Mouse (Mus musculus): ENCODE results near the gene Med13l.

Gene Med13l

DNA sequence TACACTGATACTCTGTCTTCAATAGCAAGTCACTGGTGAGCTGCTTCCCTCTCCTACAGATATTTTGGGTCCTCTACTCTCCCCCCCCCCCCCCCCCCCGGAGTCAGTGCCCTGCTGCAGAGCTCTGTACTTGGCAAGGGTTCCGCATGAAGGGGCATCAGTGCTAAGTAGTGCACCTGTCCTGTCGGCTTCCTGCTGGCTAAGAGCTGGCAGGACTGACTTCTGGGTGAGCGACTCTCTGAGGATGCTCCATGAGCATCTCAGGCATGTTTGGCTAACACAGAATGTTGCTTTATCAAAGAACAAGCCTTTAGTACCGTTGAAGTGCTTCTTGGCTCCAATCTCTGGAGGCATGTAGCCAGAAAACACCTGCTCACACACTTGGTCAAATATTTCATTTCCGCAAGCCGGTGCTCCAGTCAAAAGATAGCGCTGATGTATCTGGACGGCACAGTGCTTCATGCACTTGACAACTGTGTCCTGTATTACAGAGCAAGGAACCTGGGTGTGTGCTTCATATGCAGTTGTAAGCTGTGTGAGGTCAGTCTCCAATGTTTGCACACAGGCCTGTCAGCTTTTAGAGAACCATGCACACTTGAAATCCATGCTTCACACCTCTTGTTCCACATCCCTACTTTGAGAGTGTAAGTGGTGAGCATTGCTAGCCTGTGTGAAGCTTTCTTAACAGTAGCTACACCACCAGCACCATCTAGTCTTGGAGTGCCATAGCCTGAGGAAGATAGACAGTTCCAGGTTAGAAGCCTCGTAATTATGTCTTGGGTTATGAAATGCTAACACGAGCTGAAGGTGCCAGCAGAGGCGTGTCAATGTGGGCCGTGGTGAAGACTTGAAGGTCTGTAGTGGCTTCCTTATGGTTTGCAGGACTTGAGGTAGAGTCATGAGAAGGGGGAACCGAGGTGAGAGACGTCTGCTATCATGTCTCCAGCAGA, 128.7 kb downstream of the Med13l start:
- DNase-seq (ENCODE audit: extremely low read depth, low read depth, low spot score) = peak; percentile 59

DNA sequence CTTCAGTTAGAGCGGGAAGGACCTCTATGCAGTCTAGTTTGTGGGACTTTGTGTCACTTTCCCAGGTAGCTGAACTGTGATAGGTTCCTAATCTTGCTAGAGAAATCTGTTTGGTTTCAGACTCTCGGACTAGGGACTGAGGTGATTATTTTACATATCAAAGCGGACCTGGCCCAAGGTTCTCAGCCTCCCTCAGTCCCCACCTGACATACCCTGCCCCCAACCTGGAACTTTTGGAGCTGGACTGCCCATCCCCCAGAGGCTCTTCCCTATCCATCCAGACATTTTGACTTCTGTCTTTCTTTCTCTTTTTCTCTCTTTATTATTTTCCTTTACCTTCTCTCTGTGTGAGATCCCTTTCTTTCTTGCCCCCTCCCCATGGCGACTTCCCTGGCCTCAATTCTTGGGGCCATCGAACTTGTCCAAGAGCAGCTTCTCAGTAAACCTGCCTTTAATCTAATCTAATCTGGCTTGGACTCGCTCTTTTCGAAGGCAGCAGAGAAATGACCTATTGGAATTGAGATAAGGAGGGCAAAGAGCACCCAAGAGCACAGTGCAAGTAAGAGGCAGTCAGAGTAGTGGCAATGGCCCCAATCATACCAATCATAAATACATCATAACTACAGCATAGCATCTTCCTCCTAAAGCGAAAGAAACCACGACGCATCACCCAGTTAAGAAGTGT, 130.7 kb downstream of the Med13l start:
- no peak for DNase-seq (ENCODE audit: extremely low read depth, low read depth, low spot score)

DNA sequence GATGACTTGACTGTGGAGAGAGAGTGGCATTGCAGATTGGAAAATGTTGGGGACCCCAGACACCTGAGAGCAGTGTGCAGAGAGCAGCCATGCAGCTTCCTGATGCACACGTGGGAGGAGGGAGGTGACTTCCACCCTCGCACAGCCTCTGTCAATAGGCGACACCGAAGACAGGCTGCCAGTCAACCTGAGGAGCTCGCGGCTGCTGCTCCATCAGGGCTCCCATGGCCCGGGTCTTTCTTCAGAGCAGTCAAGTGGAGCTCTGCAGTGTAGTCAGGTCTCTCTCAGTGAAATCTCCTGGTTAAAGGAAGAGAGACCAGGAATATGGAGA, 131.2 kb downstream of the Med13l start:
- DNase-seq (ENCODE audit: extremely low read depth, low read depth, low spot score) = no peak

DNA sequence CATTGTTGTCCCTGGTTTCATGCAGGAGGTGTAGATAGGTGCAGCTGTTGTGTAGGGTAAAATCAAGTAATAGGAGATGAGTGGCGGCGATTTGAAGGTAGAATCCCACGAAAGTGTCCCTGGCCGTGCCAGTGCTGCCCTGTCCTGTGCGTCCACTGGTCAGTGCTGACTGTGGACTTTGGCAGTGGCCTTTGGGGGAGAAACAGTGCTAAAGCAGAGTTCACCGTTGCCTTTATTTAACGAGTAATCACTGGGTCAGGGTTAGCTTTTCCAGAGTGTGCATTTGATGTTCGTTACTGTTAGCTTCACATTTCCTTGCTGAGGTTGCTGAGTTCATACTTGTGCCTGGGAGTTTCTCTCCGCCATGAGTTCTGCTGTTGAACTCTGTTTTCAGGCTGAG, 133.5 kb downstream of the Med13l start:
- no peak for DNase-seq (ENCODE audit: extremely low read depth, low read depth, low spot score)

DNA sequence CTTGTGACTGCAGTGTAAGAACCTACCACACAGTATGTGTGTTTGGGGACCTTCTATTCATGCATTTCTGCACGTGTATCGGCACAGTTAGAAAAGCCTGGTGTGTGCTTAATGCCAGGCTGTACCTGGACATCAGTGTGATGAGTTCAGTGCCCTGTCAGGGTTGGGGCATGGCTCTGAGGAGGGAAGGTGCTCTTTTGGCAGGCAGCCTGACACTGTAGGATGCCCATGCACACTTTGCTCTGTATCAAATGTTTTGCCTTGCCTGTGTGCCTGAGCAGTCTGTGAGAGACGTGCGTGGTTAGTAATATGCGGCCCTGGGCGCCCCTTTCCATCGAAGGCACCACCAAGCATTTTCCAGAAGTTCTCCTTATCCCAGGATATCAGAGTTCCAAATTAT, 136.6 kb downstream of the Med13l start:
- no peak for DNase-seq (ENCODE audit: extremely low read depth, low read depth, low spot score)

DNA sequence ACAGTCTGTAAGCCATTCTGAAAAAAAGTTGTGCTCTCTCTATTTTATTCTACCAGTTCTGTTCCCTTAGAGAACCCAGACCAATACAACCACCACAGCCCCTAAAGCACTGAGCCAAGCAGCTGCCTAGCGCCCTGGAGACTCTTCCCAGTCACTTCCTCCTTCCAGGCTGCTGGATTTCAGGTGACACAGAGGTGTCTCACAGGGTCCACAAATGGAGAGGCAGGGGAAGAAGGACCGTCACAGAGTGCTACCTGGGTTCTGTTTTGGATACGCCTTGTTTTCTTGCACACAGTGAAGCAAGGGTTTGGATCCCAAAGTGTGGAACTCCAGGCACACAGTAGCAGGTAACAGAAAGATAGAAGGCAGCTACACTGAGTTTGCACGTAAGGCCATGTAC, 140.5 kb downstream of the Med13l start:
- DNase-seq (ENCODE audit: extremely low read depth, low read depth, low spot score) = no peak

DNA sequence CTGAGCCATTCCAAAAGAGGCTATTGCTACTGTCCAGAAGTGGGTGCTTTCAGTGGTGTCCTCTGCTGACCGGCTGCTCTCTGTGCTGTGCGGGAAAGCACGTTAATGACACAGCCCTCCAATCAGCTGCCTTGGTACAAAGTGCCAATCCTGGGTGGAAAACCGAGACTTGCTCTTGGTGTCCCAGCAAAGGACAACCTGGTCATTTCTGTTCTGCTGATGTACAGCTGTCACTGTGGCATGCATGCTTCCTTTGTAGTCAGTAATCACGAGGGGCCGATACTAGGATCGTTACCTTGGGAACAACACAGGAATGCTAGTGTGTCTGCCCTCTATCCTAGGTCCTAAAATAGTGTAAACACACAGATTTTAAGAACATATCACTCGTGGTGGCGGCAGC, 142.2 kb downstream of the Med13l start:
- DNase-seq (ENCODE audit: extremely low read depth, low read depth, low spot score) = no peak

DNA sequence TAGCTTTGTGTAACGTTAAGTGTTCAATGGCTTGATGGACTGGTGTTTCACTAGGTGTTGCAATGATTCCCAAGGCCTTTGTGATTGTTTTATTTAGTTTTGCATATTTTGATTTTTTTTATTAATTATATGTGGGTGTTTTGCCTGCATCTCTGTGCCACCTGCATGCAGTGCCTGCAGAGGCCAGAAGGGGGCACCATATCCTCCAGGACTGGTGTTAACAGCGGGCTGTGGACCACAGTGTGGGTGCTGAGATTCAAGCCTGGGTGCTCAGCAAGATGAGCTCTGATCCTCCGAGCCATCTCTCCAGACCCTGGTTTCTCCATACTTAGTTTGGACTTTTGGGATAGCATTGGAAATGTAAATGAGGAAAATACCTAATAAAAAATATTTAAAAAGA, 143.7 kb downstream of the Med13l start:
- no peak for DNase-seq (ENCODE audit: extremely low read depth, low read depth, low spot score)

DNA sequence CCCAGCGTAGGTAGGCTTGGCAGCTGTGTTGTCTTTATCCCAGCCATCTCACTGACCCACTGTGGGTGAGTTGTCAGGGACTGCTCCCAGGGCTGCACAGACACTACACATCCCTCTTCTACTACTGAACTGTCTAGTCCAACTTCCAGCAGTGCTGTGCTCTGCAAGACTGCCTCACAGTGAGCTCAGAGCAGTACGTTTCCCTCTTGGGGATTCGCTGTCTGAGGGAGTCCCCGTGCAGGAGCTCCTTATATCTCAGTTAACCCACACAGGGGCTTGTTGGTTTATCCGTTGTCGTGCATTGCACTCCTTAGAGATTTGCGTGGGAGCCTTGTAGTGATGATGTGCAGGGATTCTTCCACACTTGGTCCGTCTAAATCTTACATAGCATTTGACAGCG, 144.5 kb downstream of the Med13l start:
- DNase-seq (ENCODE audit: extremely low read depth, low read depth, low spot score) = no peak

DNA sequence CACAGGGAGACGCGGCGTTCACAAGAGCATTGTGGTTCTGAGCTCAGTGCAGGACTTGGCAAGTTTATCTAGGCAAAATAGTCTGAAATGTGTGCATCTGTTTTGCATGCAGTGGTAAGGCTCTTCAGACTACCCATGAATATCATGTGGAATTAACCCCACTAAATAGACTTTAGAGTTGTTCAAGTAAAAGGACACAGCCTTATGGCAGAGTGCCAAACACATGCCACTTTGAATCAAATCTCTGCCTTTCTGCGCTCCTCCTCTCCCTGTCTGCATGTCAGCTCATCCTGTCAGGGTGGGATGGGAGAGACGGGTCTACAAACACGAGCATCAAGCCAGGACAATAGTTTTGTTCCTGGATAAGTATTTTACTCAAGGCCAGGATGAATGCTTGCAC, 145.5 kb downstream of the Med13l start:
- DNase-seq (ENCODE audit: extremely low read depth, low read depth, low spot score) = no peak

DNA sequence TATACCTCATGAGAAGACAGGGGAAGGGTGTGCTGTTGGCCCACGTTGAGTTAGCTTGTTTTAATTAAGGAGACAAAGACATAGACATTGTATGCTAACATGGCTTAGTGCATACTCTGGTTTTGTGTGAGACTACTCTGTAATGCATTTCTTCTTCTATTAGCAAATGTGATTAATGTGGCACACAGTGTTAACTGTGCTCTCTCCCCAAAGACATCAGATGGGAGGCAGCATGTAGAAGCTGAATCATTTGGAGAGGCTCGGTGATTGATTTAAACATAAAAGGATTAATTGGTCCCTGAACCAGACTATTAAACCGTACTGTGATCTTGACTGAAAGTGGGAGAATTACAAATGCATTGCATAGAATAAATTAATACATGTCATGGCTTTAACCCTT, 145.9 kb downstream of the Med13l start:
- DNase-seq (ENCODE audit: extremely low read depth, low read depth, low spot score) = no peak

DNA sequence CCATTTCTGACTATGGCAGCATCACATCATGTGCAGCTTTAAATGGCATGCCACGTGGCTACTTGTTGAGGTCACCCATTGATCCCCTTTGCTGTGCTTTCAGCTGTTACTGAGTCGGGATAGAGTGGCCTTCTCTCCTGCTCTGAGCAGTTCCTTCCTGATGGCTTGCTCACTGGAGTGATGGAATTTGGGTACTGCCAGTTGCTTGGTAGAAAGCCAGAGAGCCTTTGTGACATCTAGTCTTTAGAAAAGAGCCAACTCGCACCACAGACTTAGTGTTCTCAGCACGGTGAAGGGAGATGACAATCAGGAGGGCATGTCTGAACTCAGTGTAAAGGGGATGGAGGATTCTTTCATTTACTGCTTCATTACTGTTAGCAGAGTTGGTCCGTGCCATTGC, 147.0 kb downstream of the Med13l start:
- no peak for DNase-seq (ENCODE audit: extremely low read depth, low read depth, low spot score)

DNA sequence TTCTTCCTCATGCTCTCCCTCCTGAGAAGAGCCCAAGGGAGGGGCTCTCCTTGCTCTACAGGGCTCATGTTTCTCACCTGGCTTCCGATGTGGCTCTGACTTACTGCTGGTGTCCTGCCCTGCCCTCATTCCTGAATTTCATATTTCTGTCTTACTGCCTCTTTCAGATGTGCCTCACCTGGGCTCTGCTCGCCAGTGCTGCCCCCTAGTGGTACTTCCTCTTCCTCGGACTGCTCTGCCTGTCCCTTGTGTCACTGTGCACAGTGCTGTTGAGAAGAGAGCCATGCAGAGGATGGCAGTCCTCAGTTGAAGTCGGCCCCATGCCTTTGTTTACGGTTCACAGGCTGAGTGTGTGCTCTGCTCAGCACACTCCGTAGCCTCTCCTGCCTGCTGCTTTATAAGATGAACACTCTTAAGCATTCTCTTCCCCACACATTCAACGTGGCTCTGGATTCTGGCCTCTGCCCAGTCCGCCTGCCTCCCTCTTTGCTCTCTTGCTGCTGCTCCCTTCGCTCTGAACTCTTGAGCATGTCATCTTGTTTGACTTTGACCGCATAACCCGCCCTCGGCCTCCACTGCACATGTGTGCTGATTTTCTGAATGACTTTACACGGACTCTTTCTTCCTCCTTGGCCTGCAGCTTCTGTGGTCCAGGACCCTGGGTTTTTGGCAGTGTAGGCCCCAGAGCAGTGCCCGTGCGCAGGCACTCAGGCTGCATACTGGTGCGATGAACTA, 147.9 kb downstream of the Med13l start:
- DNase-seq (ENCODE audit: extremely low read depth, low read depth, low spot score) = no peak

DNA sequence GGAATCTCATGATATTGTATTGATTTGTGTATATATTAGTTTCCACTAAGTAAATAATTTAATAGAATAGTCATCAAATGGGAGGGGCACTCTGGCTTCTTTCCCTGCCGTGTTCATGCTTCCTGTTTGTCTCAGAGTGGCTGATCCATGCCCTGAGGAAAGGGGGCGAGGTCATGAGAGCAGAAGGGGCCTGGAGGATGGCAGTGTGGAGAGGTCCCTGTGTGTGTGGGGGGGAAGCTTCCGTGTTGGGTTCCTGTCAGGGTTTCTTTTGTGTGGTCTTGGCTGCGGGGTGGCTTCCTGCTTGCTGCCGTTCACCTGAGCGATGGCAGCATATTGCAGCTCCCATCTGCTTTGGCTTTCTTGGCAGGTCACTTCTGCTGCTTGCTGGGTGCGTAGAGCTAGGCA, 149.4 kb downstream of the Med13l start:
- DNase-seq (ENCODE audit: extremely low read depth, low read depth, low spot score) = no peak

DNA sequence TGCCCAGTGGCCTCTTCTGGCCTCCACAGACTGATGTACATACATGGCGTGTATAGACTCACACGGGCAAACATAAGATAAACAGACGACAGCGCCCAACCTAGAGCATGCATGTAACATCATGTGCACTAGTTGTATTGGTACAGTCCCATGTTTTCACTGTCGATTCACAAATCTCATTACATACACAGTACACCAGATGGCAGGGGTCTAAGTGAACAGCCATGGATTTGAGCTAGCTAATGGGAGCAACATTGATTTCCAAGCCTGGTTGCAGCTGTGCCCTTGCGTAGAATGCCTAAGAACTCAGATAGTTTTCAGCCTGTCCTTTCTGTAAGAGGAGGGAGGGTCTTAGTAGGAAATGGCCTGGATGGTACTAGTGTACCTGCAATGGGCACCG, 155.0 kb downstream of the Med13l start:
- DNase-seq (ENCODE audit: extremely low read depth, low read depth, low spot score) = no peak

DNA sequence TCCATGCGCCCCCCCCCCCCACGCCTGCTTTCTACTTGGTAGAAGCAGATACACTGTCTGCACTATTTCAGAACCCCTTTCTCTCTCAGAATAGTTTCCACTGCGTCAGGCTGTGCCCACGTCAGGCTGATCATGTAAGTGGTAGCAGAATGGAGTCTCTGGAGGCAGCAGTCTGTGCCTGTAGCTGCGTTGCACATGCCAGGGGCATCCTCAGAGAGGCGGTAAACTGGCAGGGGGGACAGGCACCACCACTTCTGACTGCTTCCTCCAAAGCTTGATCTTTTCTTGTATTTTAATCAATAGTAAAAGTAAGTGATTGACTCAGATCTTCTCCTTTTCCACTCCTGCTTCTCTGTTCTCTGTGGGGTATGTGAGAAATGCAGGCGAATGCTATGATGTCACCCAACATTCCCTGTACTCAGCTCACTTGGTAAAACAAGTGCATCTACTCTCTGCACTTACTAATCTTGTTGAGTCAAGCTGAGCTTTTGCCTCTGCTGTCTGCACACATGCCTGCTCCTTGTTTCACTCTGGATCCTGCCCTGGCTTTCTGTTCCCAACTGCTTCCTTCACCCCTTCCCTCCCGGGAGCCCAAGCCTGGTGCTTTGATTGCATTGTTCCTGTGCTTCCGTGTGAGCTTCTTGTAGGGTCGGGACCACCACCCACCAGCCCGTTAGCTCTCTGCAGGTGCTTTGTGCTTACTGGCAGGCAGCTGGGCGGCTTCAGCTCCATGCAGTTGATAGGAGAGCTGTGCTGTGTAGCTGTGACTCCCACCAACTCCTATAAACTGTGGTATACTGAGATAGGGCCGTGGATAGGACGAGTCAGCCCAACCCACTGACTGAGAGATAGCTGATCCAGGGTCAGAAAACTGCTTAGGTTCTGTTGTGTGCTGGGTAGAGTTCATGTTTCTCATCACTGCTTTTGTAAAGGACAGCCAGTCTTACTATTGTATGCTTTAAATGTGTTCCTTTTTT, 156.1 kb downstream of the Med13l start:
- no peak for DNase-seq (ENCODE audit: extremely low read depth, low read depth, low spot score)

DNA sequence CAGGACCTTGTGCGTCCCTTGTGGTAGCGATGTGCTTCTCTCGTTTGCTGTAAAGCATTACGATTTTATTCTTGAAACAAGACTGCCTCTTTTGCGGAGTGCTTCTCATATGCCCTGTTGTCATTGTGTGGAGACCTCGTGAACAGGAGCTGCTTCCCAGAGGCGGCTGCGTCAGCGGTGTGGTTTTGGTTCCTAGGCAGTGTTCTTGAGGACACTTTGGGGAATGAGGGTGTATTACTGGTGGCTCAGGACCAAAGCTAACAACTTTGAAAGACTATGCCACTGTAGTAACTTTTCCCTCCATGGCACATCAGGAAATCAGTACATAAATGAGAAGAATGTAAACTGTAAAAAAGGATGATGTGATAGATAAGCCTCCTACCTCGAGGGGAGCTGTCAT, 157.0 kb downstream of the Med13l start:
- no peak for DNase-seq (ENCODE audit: extremely low read depth, low read depth, low spot score)

DNA sequence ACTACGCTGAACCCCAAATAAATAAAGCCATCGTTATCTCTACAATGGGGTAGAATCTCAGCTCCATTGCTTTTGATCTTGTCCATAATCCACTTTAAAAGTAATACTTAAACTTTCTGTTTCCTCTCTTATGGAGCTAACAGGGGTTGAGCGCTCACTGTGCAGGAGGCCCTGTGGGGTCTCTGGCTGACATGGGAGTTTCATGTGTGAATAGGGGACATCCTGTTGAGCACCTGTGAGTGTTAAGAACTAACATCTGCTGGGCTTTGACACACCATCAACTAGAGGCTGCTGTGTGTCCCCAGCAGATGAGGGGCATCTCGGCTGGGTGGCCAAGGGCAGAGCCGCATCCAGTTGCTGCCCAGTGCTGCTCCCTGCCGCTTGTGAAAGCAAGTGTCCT, 157.6 kb downstream of the Med13l start:
- no peak for DNase-seq (ENCODE audit: extremely low read depth, low read depth, low spot score)

DNA sequence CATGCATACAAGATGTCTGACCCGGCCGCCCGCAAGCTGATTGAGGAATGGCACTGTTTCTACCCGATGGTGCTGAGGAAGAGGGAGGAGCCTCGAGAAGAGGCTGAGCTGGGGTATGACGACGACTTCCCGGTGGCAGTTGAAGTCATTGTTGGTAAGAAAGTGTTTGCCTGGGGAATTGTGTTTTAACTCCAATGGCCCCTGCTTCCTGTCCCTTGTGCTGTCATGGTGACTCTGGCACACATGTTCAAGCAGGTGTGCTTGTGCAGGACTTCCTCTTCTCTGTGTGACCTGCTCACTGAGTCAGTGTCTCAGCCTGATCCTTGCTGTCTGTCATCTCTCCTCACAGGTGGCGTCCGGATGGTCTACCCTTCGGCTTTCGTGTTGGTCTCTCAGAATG, 160.9 kb downstream of the Med13l start:
- no peak for DNase-seq (ENCODE audit: extremely low read depth, low read depth, low spot score)

DNA sequence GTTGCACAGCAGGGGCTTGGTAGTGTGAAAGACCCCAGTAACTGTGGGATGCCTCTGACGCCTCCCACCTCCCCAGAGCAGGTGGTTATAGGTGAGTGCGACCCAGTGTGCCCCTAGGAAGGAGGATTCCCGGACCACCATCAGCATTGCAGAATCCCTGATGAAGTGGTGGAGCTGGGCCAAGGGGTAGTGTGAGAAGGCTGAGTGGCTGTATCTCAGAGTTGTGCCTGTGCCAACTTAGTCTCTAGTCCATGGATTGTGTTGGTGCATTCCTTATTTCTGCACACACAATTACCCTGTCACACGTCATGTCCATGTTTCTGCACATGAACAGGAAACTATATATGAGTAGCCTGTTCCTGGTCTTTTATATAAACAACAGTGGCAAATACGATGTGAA, 161.4 kb downstream of the Med13l start:
- no peak for DNase-seq (ENCODE audit: extremely low read depth, low read depth, low spot score)

DNA sequence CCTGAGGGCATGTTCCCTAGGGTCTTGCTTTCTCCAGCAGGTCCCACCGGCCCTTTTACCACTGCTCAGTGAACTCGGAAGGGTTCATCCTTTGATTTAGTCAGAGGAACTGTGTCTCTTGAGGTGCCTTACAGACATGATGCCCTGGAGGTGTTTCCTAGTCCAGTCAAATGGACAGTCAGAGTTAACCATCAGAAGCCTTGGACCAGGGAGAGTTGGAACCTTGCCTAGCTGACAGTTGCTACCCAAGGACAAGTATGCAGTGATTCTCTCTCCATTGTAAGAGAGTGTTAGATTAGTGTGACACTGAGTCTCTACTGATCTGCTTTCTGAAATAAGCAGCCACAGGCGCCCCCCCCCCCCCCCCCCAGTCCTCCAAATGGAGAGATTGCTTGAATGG, 162.0 kb downstream of the Med13l start:
- DNase-seq (ENCODE audit: extremely low read depth, low read depth, low spot score) = no peak

Measured in fat pad, adult 2 months (tissue).